Mouse (Mus musculus) forebrain, embryonic 15.5 days (tissue): ENCODE measurements around the gene Prkx. TPM values are rescaled to one million over a fixed set of nuclear protein-coding genes. Genes with fewer than 3 reads are reported as not detected.

Source experiments
- ATAC-seq: fragments of 200-750 bp; cut with Nextera tagmentation; replicated peaks from 2 replicates; pipeline ENCODE4 v1.8.0; 2017; ENCODE audit warnings: mild to moderate bottlenecking, moderate TSS enrichment, moderate library complexity
- H3K27ac ChIP-seq: fragments of 300-500 bp; sonication (generic); replicated peaks from 2 replicates; pipeline ENCODE4 v1.5.1; 2015; ENCODE audit warnings: mild to moderate bottlenecking, inconsistent platforms
- H3K27me3 ChIP-seq: fragments of 300-500 bp; sonication (generic); 2 replicates; pipeline ENCODE4 v1.6.1; 2015; ENCODE audit warnings: inconsistent platforms
- H3K36me3 ChIP-seq: fragments of 300-500 bp; sonication (generic); 2 replicates; pipeline ENCODE4 v1.6.1; 2015; ENCODE audit warnings: mild to moderate bottlenecking, inconsistent platforms
- H3K4me1 ChIP-seq: fragments of 300-500 bp; sonication (generic); 2 replicates; pipeline ENCODE4 v1.6.1; 2015; ENCODE audit warnings: inconsistent platforms
- H3K4me2 ChIP-seq: fragments of 300-500 bp; sonication (generic); replicated peaks from 2 replicates; pipeline ENCODE4 v1.6.1; 2015; ENCODE audit warnings: mild to moderate bottlenecking, inconsistent platforms
- H3K4me3 ChIP-seq: fragments of 300-500 bp; sonication (generic); 2 replicates; pipeline ENCODE4 v1.5.1; 2015; ENCODE audit warnings: mild to moderate bottlenecking, inconsistent platforms
- H3K9ac ChIP-seq: fragments of 300-500 bp; sonication (generic); replicated peaks from 2 replicates; pipeline ENCODE4 v1.6.1; 2015; ENCODE audit warnings: mild to moderate bottlenecking, inconsistent platforms
- H3K9me3 ChIP-seq: fragments of 300-500 bp; sonication (generic); 2 replicates; pipeline ENCODE4 v1.6.1; 2016; ENCODE audit warnings: inconsistent platforms
- WGBS: fragments of 180-500 bp; shearing (Covaris S2); methylation state at CpG from one replicate; pipeline ENCODE4 v1.1.7; 2015; ENCODE audit warnings: mixed read lengths; 5-methylcytosine and 5-hydroxymethylcytosine counted together
- polyA plus RNA-seq: library from polyadenylated mRNA; unstranded; fragments of >200 nt; fragmentation: Nextera tagmentation; extraction: Ambion mirVana; gene quantifications from 2 replicates; pipeline ENCODE4 v1.2.1, GENCODE M21; 2015

Gene Prkx
- polyA plus RNA-seq, 1 experiment from 2014 or later: 36.2 TPM

GRCm38 (mm10) chrX:77786354-77786753 is 9.7 kb downstream of the Prkx start:
- H3K9ac ChIP-seq: no peak overlapping the region
- ATAC-seq: no peak
- no peak overlapping the region for H3K4me2 ChIP-seq
- H3K4me3 ChIP-seq: no peak overlapping the region
- peaks cover 5% of the 10 kb centered on the region; the same call in 1 of the 2 replicates for H3K36me3 ChIP-seq
- H3K9me3 ChIP-seq: no peaks in the 10 kb centered on the region
- no peak overlapping the region for H3K27ac ChIP-seq
- no peaks in the 10 kb centered on the region for H3K27me3 ChIP-seq
- H3K4me1 ChIP-seq: no peaks in the 10 kb centered on the region

GRCm38 (mm10) chrX:77777822-77778221 is 18.3 kb downstream of the Prkx start:
- H3K9me3 ChIP-seq: no peaks in the 10 kb centered on the region
- H3K36me3 ChIP-seq: peaks cover 21% of the 10 kb centered on the region
- H3K27me3 ChIP-seq: no peaks in the 10 kb centered on the region
- no peak overlapping the region for H3K4me3 ChIP-seq
- H3K4me2 ChIP-seq: no peak overlapping the region
- H3K9ac ChIP-seq: no peak overlapping the region
- no peaks in the 10 kb centered on the region for H3K4me1 ChIP-seq
- H3K27ac ChIP-seq: no peak overlapping the region
- ATAC-seq: no peak

- no peak overlapping the region for H3K27ac ChIP-seq
- no peak overlapping the region for H3K4me2 ChIP-seq
- no peaks in the 10 kb centered on the region for H3K9me3 ChIP-seq
- H3K36me3 ChIP-seq: peaks cover 15% of the 10 kb centered on the region; the same call in 1 of the 2 replicates
- H3K9ac ChIP-seq: no peak overlapping the region
- 99% methylated on average over 3 of the region's 3 CpGs for WGBS
- no peak overlapping the region for H3K4me3 ChIP-seq
- H3K4me1 ChIP-seq: no peaks in the 10 kb centered on the region
- no peak for ATAC-seq
- H3K27me3 ChIP-seq: no peaks in the 10 kb centered on the region
Measured at GRCm38 (mm10) chrX:77765153-77765552, 30.9 kb downstream of the Prkx start.

DNA sequence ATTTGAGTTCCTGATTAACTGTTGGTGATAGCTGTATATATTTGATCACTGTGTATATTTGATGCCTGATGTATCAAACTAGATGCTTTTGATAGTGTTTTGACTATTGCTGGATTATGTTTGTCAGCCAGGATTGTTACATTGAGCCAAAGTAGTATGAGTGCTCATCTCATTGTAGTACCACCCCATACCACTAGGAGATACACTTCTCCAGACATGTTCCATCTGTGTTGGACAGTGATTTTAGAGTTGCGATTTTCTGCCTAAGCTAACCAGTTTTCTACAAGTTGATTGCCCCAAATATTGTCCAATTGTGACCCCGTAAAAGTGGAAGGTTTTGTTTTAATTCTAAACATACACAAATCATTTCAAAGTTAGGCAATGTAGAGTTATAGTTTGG is 51.8 kb downstream of the Prkx start:
- H3K9ac ChIP-seq: no peak overlapping the region
- no peak for ATAC-seq
- no peak overlapping the region for H3K27ac ChIP-seq
- H3K9me3 ChIP-seq: no peaks in the 10 kb centered on the region
- no peak overlapping the region for H3K4me2 ChIP-seq
- no peak overlapping the region for H3K4me3 ChIP-seq
- H3K36me3 ChIP-seq: no peaks in the 10 kb centered on the region
- 79% methylated on average over 2 of the region's 2 CpGs for WGBS
- no peaks in the 10 kb centered on the region for H3K27me3 ChIP-seq
- no peaks in the 10 kb centered on the region for H3K4me1 ChIP-seq

DNA sequence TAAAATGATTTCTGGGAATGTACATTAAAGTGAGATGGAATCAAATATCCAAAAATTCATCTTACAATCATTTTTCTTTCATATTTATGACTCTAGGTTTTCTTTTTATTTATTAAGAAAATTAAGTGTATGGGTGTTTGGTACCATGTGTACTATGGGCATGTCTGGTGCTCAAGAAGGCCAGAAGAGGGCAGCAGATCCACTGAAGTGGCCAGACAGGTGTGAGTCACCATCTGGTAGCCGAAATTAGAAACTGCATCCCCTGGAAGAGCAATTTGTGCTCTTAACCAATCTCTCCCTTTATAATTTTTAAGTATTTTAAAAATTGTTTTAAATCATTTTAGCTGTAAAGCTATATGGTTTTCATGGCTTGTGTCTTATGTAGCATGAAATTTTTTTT is 54.7 kb downstream of the Prkx start:
- H3K36me3 ChIP-seq: no peaks in the 10 kb centered on the region
- H3K4me3 ChIP-seq: no peak overlapping the region
- H3K27ac ChIP-seq: no peak overlapping the region
- no peaks in the 10 kb centered on the region for H3K27me3 ChIP-seq
- WGBS: 26% methylated on average over 1 of the region's 1 CpGs
- no peaks in the 10 kb centered on the region for H3K9me3 ChIP-seq
- ATAC-seq: no peak
- H3K9ac ChIP-seq: no peak overlapping the region
- no peaks in the 10 kb centered on the region for H3K4me1 ChIP-seq
- no peak overlapping the region for H3K4me2 ChIP-seq

DNA sequence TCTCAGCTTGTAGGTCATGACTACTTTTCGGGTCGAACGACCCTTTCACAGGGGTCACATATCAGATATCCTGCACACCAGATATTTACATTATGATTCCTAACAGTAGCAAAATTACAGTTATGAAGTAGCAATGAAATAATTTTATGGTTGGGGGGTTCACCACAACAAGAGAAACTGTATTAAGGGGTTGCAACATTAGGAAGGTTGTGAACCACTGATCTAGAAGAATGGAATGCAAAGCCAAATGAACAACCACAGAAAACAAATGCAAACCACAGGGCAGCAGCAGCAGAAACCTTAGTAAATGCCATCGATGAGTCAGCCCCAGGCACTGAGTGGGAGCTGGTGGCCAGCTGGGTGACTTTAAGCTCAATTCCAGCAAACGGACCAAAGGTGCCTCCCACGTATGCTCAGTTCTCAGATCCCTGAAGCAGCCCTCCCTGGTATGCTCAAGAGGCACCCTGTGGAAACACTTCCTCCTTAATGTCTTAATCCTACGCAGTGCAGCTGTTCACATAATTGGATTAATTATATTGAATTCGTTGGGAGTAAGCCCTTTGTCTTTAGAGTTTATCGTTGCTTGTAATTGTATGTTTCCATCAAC is 62.0 kb downstream of the Prkx start:
- Histone ChIP-seq H3K9me3 (no peaks in the 10 kb centered on the region), H3K27ac (no peak overlapping the region), H3K9ac (no peak overlapping the region), H3K4me3 (no peak overlapping the region), H3K4me1 (no peaks in the 10 kb centered on the region), H3K36me3 (no peaks in the 10 kb centered on the region), H3K27me3 (no peaks in the 10 kb centered on the region), H3K4me2 (no peak overlapping the region)
- 0 out of 2 replicates have a peak, but pooled peaks have one; percentile 43 for ATAC-seq
- 45% methylated on average over 9 of the region's 9 CpGs for WGBS

DNA sequence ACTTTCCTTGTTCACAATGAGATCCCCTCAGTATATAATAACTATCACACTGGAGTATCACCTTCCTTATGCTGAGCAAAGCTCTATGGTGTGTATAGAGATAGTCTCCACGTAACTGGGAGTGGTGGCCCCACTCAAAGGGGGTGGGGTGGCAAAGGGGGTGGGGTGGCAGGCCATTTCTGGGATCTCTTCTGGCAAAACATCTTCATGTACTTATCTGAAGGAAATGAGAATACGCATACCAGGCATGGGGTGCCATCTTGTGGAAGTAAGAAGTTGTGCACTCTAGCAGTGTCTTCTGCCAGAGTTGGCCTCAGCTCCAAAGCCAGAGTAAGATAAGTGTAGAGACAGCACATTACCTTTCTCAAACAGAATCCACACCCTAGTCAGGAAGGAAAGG is 75.8 kb downstream of the Prkx start:
- Histone ChIP-seq H3K9me3 (no peaks in the 10 kb centered on the region), H3K4me2 (no peak overlapping the region), H3K27me3 (no peaks in the 10 kb centered on the region), H3K27ac (no peak overlapping the region), H3K4me1 (no peaks in the 10 kb centered on the region), H3K9ac (no peak overlapping the region), H3K4me3 (no peak overlapping the region), H3K36me3 (no peaks in the 10 kb centered on the region)
- WGBS: 28% methylated on average over 2 of the region's 2 CpGs
- ATAC-seq: peak; percentile 60; the same call in 1 of the 2 replicates

Other genes starting within 250 kb of the Prkx start
- gene Pbsn, start 57.3 kb upstream of the Prkx start, polyA plus RNA-seq: not detected in 2 replicates
- gene Gm14744, start 68.5 kb upstream of the Prkx start, polyA plus RNA-seq: not detected in 2 replicates
- gene 5430402E10Rik, start 128.8 kb upstream of the Prkx start, polyA plus RNA-seq: not detected in 2 replicates